Mouse (Mus musculus) embryonic facial prominence, embryonic 13.5 days (tissue): ENCODE data around the gene Psmc1. TPM values are rescaled to one million over a fixed set of nuclear protein-coding genes. Genes with fewer than 3 reads are reported as not detected.

Experiments used
- ATAC-seq: fragments of 200-750 bp; cut with Nextera tagmentation; 2 replicates; pipeline ENCODE4 v1.8.0; 2017; ENCODE audit warnings: low read depth; ENCODE audit not compliant: insufficient number of reproducible peaks, insufficient read depth, low FRiP score, low TSS enrichment
- H3K27ac ChIP-seq: fragments of 300-500 bp; sonication (generic); 2 replicates; pipeline ENCODE4 v1.5.1; 2015; ENCODE audit warnings: moderate library complexity, mild to moderate bottlenecking, inconsistent platforms
- H3K27me3 ChIP-seq: fragments of 300-500 bp; sonication (generic); 2 replicates; pipeline ENCODE4 v1.6.1; 2015; ENCODE audit warnings: mild to moderate bottlenecking, inconsistent platforms
- H3K36me3 ChIP-seq: fragments of 300-500 bp; sonication (generic); 2 replicates; pipeline ENCODE4 v1.6.1; 2015; ENCODE audit warnings: mild to moderate bottlenecking, inconsistent platforms
- H3K4me1 ChIP-seq: fragments of 300-500 bp; sonication (generic); 2 replicates; pipeline ENCODE4 v1.6.1; 2015; ENCODE audit warnings: inconsistent platforms
- H3K4me2 ChIP-seq: fragments of 300-500 bp; sonication (generic); 2 replicates; pipeline ENCODE4 v1.6.1; 2015; ENCODE audit warnings: moderate library complexity, mild to moderate bottlenecking, inconsistent platforms
- H3K4me3 ChIP-seq: fragments of 300-500 bp; sonication (generic); 2 replicates; pipeline ENCODE4 v1.5.1; 2015; ENCODE audit warnings: mild to moderate bottlenecking, inconsistent platforms
- H3K9ac ChIP-seq: fragments of 300-500 bp; sonication (generic); 2 replicates; pipeline ENCODE4 v1.6.1; 2015; ENCODE audit warnings: mild to moderate bottlenecking, inconsistent platforms
- H3K9me3 ChIP-seq: fragments of 300-500 bp; sonication (generic); 2 replicates; pipeline ENCODE4 v1.6.1; 2016; ENCODE audit warnings: inconsistent platforms
- WGBS: fragments of 180-500 bp; shearing (Covaris S2); methylation state at CpG from one replicate; pipeline ENCODE4 v1.1.7; 2015; ENCODE audit warnings: mixed read lengths; 5-methylcytosine and 5-hydroxymethylcytosine counted together
- polyA plus RNA-seq: library from polyadenylated mRNA; unstranded; fragments of >200 nt; fragmentation: Nextera tagmentation; extraction: Ambion mirVana; gene quantifications from 2 replicates; pipeline ENCODE4 v1.2.1, GENCODE M21; 2015

The Psmc1 gene
- polyA plus RNA-seq, 1 experiment from 2014 or later, result 280 TPM

- no peaks in the 10 kb centered on the region for H3K9me3 ChIP-seq
- WGBS, result 87% methylated on average over 17 of the region's 17 CpGs
- H3K4me1 ChIP-seq, result no peaks in the 10 kb centered on the region
- H3K36me3 ChIP-seq, result peaks cover 95% of the 10 kb centered on the region
- no peaks in the 10 kb centered on the region for H3K27me3 ChIP-seq
- no peak for ATAC-seq
- H3K4me3 ChIP-seq, result no peak overlapping the region
- no peak overlapping the region for H3K9ac ChIP-seq
- no peak overlapping the region for H3K4me2 ChIP-seq
- no peak overlapping the region for H3K27ac ChIP-seq
Measured at GRCm38 (mm10) chr12:100126968-100127865, 17.3 kb downstream of the Psmc1 start.

DNA sequence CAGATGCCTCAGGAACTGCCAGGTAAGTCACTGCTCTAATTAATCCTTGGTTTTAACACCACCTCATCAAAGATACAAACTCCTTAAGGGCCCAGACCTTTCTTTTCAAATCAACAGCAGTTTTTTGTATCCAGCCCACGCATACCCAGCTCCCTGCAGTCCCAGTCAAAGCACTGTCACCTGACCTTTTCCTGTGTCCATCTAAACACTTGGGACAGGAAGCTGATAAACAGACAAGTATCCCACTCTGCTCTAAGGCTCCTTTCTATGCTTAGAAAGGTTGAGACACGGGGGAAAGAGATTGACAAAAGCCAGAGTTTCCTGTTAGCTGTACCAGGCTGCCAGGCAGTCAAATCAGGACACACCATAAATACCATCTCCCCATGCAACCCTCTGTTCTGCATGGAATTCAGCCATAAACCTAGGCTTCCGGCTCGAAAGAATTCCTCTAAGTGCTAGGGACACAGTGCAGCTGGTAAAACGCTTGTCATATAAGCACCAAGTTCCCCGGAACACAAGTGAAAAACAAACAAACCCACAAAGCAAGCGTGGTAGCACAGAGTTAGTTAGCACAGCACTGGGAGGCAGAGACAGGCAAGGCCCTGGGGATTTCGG, 18.0 kb downstream of the Psmc1 start:
- no peak overlapping the region for H3K9ac ChIP-seq
- H3K4me3 ChIP-seq, result no peak overlapping the region
- H3K27ac ChIP-seq, result no peak overlapping the region
- no peaks in the 10 kb centered on the region for H3K27me3 ChIP-seq
- no peak overlapping the region for H3K4me2 ChIP-seq
- H3K9me3 ChIP-seq, result no peaks in the 10 kb centered on the region
- ATAC-seq, result no peak
- 79% methylated on average over 8 of the region's 8 CpGs for WGBS
- peaks cover 96% of the 10 kb centered on the region for H3K36me3 ChIP-seq
- no peaks in the 10 kb centered on the region for H3K4me1 ChIP-seq

DNA sequence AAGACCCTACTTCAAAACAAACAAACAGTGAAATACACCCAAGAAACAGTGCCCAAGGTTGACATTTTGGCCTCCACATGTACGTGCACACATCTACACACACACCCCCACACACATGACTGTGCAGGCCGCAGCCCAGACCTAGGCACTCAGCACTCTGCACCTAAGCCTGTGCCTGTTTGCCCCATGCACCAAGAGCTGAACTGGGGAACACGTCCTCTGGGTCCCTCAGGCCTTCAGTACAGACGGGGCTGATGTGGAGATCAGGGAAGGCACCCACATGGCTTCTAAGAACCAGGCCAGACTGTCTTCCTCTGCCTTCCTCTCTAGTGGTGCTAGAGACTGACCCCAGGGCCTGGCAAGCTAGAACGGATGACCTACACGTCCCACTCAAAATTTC, 18.6 kb downstream of the Psmc1 start:
- no peaks in the 10 kb centered on the region for H3K4me1 ChIP-seq
- no peaks in the 10 kb centered on the region for H3K9me3 ChIP-seq
- H3K4me3 ChIP-seq, result no peak overlapping the region
- WGBS, result 75% methylated on average over 6 of the region's 6 CpGs
- H3K4me2 ChIP-seq, result no peak overlapping the region
- ATAC-seq, result no peak
- H3K27ac ChIP-seq, result no peak overlapping the region
- peaks cover 96% of the 10 kb centered on the region for H3K36me3 ChIP-seq
- no peaks in the 10 kb centered on the region for H3K27me3 ChIP-seq
- H3K9ac ChIP-seq, result 0 out of 2 replicates have a peak overlapping the region, but pooled peaks have one; percentile 36

- peaks cover 96% of the 10 kb centered on the region for H3K36me3 ChIP-seq
- no peak overlapping the region for H3K27ac ChIP-seq
- no peak overlapping the region for H3K4me3 ChIP-seq
- H3K9me3 ChIP-seq, result no peaks in the 10 kb centered on the region
- H3K9ac ChIP-seq, result 0 out of 2 replicates have a peak overlapping the region, but pooled peaks have one; percentile 36
- H3K4me2 ChIP-seq, result no peak overlapping the region
- no peak for ATAC-seq
- no peaks in the 10 kb centered on the region for H3K27me3 ChIP-seq
- H3K4me1 ChIP-seq, result no peaks in the 10 kb centered on the region
- 71% methylated on average over 8 of the region's 8 CpGs for WGBS
Measured at GRCm38 (mm10) chr12:100128961-100129360, 19.0 kb downstream of the Psmc1 start.

- Histone ChIP-seq H3K4me3 (no peak overlapping the region), H3K4me2 (no peak overlapping the region), H3K9me3 (no peaks in the 10 kb centered on the region), H3K4me1 (no peaks in the 10 kb centered on the region), H3K27ac (no peak overlapping the region), H3K9ac (no peak overlapping the region), H3K27me3 (no peaks in the 10 kb centered on the region), H3K36me3 (peaks cover 92% of the 10 kb centered on the region)
- no peak for ATAC-seq
- WGBS, result 95% methylated on average over 9 of the region's 9 CpGs
Measured at GRCm38 (mm10) chr12:100131167-100131566, 21.2 kb downstream of the Psmc1 start.

DNA sequence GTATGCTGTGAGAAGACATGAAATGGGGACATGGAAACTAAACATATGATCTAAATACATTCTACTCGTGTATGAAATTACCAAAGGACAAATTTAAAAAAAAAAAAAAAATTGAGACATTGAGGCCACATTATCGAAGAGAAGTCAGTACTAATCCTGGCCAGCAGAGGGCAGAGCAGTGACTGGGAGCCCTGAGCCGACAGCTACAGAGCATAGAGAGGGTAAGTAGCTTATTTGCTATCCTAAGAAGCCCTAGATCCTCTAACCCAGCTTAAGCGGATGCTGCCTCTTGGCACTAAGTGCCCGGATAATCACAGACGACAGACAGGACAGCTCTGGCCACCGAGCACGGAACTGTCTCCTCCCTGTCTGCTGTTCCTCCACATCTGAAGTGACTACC, 21.7 kb downstream of the Psmc1 start:
- Histone ChIP-seq H3K9ac (no peak overlapping the region), H3K27ac (no peak overlapping the region), H3K4me1 (no peaks in the 10 kb centered on the region), H3K4me3 (no peak overlapping the region), H3K9me3 (no peaks in the 10 kb centered on the region), H3K4me2 (no peak overlapping the region), H3K36me3 (peaks cover 92% of the 10 kb centered on the region), H3K27me3 (no peaks in the 10 kb centered on the region)
- WGBS, result 40% methylated on average over 8 of the region's 8 CpGs
- ATAC-seq, result no peak

DNA sequence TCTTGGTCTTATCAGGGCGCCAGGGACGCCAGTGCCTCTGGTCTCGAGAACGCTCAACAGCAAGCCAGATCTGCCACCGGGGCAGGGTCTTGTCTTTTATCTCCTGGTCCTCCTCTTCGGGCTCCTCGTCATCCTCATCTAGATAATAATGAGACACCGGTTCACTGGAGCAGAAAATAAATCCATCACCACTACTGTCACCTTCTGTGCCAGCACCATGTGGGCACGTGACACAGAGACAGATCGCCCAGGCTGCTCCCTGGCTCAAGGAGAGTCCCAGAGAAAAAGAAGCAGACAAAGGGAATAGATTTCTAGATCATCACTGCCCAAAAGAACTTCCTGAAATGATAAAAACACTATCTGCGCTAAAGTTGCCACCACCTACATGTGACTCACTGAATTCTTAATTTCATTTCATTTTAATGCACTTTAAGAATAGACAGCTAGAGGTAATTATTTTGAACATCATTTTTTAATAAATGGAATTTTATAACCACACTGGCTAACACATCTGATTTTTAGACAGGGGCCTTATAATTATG, 24.5 kb downstream of the Psmc1 start:
- H3K36me3 ChIP-seq, result peaks cover 91% of the 10 kb centered on the region
- WGBS, result 90% methylated on average over 11 of the region's 11 CpGs

GRCm38 (mm10) chr12:100135117-100135516, 25.2 kb downstream of the Psmc1 start:
- Histone ChIP-seq H3K4me1 (no peaks in the 10 kb centered on the region), H3K36me3 (peaks cover 91% of the 10 kb centered on the region), H3K4me2 (no peak overlapping the region), H3K9ac (no peak overlapping the region), H3K9me3 (no peaks in the 10 kb centered on the region), H3K27ac (no peak overlapping the region), H3K4me3 (no peak overlapping the region), H3K27me3 (no peaks in the 10 kb centered on the region)
- no peak for ATAC-seq
- WGBS, result 86% methylated on average over 3 of the region's 3 CpGs

More for the DNA sequence above, 24.5 kb downstream of the Psmc1 start:
- Histone ChIP-seq H3K4me2 (no peak overlapping the region), H3K27ac (no peak overlapping the region), H3K4me3 (no peak overlapping the region), H3K4me1 (no peaks in the 10 kb centered on the region), H3K9me3 (no peaks in the 10 kb centered on the region), H3K27me3 (no peaks in the 10 kb centered on the region), H3K9ac (no peak overlapping the region)
- ATAC-seq, result no peak

DNA sequence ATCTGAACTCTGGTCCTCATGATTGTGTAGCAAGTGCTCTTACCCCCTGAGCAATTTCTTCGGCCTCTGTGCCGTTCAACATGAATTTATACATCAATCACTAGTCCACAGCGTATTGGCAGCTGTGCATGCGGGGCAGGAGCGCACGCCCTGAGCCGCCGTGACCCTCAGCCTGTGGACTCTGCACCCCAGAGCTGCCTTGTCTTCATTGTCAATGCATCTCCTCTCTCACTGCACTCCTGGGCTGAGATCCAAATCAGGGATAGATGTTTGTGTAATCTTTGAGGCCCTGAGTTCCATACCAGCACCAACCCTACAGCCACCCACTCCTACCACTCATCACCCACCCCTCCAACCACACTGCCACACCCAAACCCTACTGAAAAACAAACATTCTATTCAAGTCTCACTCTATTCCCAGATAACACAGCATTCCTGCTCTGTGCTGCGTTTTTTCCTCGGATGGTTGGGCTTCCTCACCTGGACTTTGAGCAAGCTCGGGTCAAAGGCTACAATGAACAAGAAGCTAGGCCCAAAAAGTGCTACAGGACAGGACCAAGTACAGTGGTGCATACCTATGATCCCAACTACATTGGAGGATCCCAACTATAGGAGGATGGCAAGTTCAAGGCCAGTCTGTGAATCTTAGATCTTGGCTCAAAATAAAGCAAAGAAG, 33.0 kb downstream of the Psmc1 start:
- H3K4me3 ChIP-seq, result no peak overlapping the region
- H3K9me3 ChIP-seq, result no peaks in the 10 kb centered on the region
- H3K36me3 ChIP-seq, result peaks cover 96% of the 10 kb centered on the region
- 93% methylated on average over 11 of the region's 11 CpGs for WGBS
- H3K27me3 ChIP-seq, result no peaks in the 10 kb centered on the region
- no peak overlapping the region for H3K4me2 ChIP-seq
- no peak overlapping the region for H3K27ac ChIP-seq
- H3K9ac ChIP-seq, result no peak overlapping the region
- no peaks in the 10 kb centered on the region for H3K4me1 ChIP-seq
- no peak for ATAC-seq

GRCm38 (mm10) chr12:100143737-100144136, 33.8 kb downstream of the Psmc1 start:
- WGBS, result 92% methylated on average over 9 of the region's 9 CpGs

DNA sequence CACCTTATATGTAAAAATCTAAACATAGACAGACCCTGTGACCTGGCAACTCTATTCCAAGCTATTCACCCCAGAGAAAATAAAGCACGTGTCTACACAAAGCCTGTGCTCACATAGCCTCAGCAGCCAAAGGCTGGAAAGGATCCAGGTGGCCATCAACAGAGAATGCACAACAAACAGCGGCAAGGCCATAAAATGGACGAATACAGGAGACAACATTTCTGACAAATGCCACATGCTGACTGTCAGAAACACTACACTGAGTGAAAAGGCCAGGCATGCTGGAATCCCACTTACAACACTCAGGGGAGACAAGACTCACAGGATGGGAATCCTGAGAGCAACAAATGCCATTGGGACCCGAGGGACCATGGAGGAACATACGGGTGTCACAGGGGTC, 34.3 kb downstream of the Psmc1 start:
- H3K9ac ChIP-seq, result no peak overlapping the region
- H3K27me3 ChIP-seq, result no peaks in the 10 kb centered on the region
- H3K27ac ChIP-seq, result no peak overlapping the region
- no peaks in the 10 kb centered on the region for H3K4me1 ChIP-seq
- ATAC-seq, result no peak
- no peaks in the 10 kb centered on the region for H3K9me3 ChIP-seq
- peaks cover 95% of the 10 kb centered on the region for H3K36me3 ChIP-seq
- H3K4me3 ChIP-seq, result no peak overlapping the region
- H3K4me2 ChIP-seq, result no peak overlapping the region
- 89% methylated on average over 5 of the region's 5 CpGs for WGBS

More at GRCm38 (mm10) chr12:100143737-100144136, 33.8 kb downstream of the Psmc1 start:
- H3K9ac ChIP-seq, result no peak overlapping the region
- H3K9me3 ChIP-seq, result no peaks in the 10 kb centered on the region
- H3K4me3 ChIP-seq, result no peak overlapping the region
- peaks cover 95% of the 10 kb centered on the region for H3K36me3 ChIP-seq
- H3K27ac ChIP-seq, result no peak overlapping the region
- no peak overlapping the region for H3K4me2 ChIP-seq
- no peak for ATAC-seq
- no peaks in the 10 kb centered on the region for H3K4me1 ChIP-seq
- no peaks in the 10 kb centered on the region for H3K27me3 ChIP-seq
